Mouse (Mus musculus) limb, embryonic 10.5 days (tissue): ENCODE results near the gene Smpd3. TPM values are rescaled to one million over a fixed set of nuclear protein-coding genes. Genes with fewer than 3 reads are reported as not detected.

ENCODE experiments used
- DNase-seq: peaks from one replicate; pipeline ENCODE4 v3.0.0-alpha.2; 2017; ENCODE audit warnings: low spot score
- H3K27ac ChIP-seq: fragments of 300-500 bp; sonication (generic); 2 replicates; pipeline ENCODE4 v1.5.1; 2016; ENCODE audit warnings: mild to moderate bottlenecking
- H3K27me3 ChIP-seq: fragments of 300-500 bp; sonication (generic); 2 replicates; pipeline ENCODE4 v1.6.1; 2016; ENCODE audit warnings: low read depth, mild to moderate bottlenecking; ENCODE audit not compliant: poor library complexity, severe bottlenecking
- H3K36me3 ChIP-seq: fragments of 300-500 bp; sonication (generic); 2 replicates; pipeline ENCODE4 v1.6.1; 2016; ENCODE audit warnings: mild to moderate bottlenecking, moderate library complexity
- H3K4me1 ChIP-seq: fragments of 300-500 bp; sonication (generic); 2 replicates; pipeline ENCODE4 v1.6.1; 2016
- H3K4me3 ChIP-seq: fragments of 300-500 bp; sonication (generic); 2 replicates; pipeline ENCODE4 v1.5.1; 2016; ENCODE audit warnings: mild to moderate bottlenecking, moderate library complexity
- H3K9me3 ChIP-seq: fragments of 300-500 bp; sonication (generic); replicated peaks from 2 replicates; pipeline ENCODE4 v1.6.1; 2016; ENCODE audit warnings: mild to moderate bottlenecking
- WGBS: fragments of 180-500 bp; shearing (Covaris S2); methylation state at CpG from one replicate; pipeline ENCODE4 v1.1.7; 2016; 5-methylcytosine and 5-hydroxymethylcytosine counted together
- polyA plus RNA-seq: library from polyadenylated mRNA; unstranded; fragments of >200 nt; fragmentation: Nextera tagmentation; extraction: Ambion mirVana; gene quantifications from 2 replicates; pipeline ENCODE4 v1.2.1, GENCODE M21; 2016

Gene Smpd3
- polyA plus RNA-seq: 0.68 and 1.4 TPM in 2 replicates

DNA sequence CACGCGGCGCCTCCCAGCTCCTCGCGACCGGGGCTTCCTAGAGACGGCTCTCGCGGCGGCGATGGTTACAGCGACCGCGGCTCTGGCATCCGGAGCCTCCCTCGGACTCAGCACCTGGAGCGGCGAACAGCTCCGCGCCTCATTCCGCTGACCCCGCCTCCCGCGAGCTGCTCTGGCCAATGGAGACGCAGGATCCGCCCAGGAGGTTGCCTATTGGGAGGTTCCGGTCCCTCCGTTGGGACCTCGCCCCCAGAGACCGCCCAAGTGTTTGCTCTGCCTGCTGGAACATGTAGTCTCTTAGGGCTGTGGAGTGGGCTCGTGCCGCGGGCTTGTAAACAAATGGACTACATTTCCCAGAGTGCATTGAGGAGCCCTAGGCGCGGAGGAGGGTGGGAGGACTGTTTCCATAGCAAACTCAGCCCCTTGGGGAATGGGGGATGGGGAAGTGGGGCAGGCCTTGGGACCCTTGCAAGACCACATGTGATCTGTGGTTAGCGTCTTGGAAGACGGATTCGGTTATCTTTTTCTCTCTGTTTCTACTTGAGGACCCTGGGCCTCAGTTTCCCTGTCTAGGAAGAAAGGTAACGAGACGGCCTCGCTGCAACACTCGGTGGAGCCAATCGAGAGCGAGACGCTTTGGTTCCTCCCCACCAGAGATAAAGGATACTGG is at the start of gene Smpd3:
Smpd3 (minus strand) TSS at position 137 of the 670 bp plus-strand sequence.
- WGBS: under 1% methylated on average over 45 of the region's 45 CpGs
- no peaks in the 10 kb centered on the region for H3K36me3 ChIP-seq
- peak; percentile 99 for DNase-seq
- H3K27ac ChIP-seq: peak within 1 kb of the TSS; percentile 83
- H3K4me3 ChIP-seq: peak within 1 kb of the TSS; percentile 58
- peaks cover 21% of the 10 kb centered on the region for H3K4me1 ChIP-seq
- no peaks in the 10 kb centered on the region for H3K9me3 ChIP-seq
- peaks cover 35% of the 10 kb centered on the region for H3K27me3 ChIP-seq

DNA sequence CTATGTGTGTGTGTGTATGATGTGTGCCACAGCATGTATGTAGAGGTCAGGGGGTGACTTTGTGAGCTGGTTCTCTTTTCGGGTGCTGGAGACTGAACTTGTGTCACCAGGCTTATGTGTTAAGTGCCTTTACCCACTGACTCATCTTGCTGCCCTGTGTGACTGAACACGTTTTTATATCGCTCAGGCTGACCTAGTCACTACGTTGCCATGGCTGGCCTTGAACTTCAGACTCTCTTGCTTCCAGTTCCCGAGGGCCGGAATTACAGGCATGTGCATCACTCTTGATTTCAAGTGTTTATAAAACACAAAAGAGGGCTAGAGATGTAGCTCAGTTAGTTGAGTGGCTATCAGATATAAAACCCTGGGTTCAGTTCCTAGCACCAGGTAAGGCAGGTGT is 43.2 kb upstream of the Smpd3 start:
- WGBS: 90% methylated on average over 6 of the region's 6 CpGs
- Histone ChIP-seq H3K4me3 (no peak overlapping the region), H3K27me3 (no peaks in the 10 kb centered on the region), H3K4me1 (peaks cover 6% of the 10 kb centered on the region), H3K9me3 (no peaks in the 10 kb centered on the region), H3K36me3 (no peaks in the 10 kb centered on the region), H3K27ac (no peak overlapping the region)
- DNase-seq: no peak

DNA sequence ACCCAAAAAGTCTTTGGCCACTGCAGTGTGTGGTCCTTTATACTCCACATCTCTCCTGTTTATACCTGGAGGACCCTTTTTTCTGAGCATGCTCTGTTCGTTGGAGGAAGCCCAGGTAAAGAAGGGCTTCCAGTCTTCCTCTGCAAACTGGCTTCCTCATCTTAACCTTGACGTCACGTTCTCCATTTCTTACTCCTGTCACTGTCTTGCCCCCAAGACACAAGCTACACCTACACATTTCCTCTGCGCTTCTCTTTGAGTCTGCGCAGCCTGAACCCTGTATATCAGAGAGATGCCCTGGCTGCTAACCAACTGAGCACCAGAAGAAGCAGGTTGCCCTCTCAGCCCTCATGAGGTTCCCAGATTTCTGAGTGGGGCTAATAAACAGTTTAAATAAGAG is 41.6 kb upstream of the Smpd3 start:
- H3K36me3 ChIP-seq: no peaks in the 10 kb centered on the region
- no peaks in the 10 kb centered on the region for H3K9me3 ChIP-seq
- H3K27me3 ChIP-seq: no peaks in the 10 kb centered on the region
- H3K4me3 ChIP-seq: no peak overlapping the region
- H3K27ac ChIP-seq: no peak overlapping the region
- no peak for DNase-seq
- H3K4me1 ChIP-seq: peaks cover 6% of the 10 kb centered on the region
- WGBS: 88% methylated on average over 5 of the region's 5 CpGs

DNA sequence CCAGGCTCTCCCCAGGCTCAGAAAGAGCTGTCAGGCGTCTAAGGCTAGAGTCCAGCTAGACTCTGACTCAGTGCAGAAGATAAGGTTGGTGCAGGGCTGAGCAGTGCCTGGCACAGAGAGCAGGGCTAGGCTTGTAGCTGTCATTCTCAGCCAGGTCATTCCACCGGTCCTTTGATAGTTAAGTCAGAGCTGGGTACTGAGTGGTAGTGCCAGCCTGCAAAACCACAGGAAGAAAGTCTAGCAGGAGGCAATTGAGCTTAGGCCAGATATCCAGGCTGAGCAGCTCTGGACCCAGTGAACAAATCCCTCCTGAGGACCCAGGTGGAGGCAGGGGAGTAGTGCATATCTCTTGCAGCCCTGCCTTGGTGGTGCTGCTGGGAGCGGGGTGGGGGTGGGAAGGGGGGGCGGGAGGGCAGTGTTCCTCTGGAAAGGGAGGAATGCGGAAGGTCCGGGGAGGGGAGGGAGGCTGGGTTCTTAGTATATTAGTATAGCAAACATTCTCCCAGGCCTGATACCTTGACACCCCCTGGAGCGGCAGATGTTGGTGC is 40.8 kb upstream of the Smpd3 start:
- no peak for DNase-seq
- 69% methylated on average over 7 of the region's 7 CpGs for WGBS
- no peaks in the 10 kb centered on the region for H3K27me3 ChIP-seq
- no peaks in the 10 kb centered on the region for H3K36me3 ChIP-seq
- H3K4me1 ChIP-seq: peaks cover 6% of the 10 kb centered on the region
- no peak overlapping the region for H3K27ac ChIP-seq
- H3K9me3 ChIP-seq: no peaks in the 10 kb centered on the region
- H3K4me3 ChIP-seq: no peak overlapping the region

DNA sequence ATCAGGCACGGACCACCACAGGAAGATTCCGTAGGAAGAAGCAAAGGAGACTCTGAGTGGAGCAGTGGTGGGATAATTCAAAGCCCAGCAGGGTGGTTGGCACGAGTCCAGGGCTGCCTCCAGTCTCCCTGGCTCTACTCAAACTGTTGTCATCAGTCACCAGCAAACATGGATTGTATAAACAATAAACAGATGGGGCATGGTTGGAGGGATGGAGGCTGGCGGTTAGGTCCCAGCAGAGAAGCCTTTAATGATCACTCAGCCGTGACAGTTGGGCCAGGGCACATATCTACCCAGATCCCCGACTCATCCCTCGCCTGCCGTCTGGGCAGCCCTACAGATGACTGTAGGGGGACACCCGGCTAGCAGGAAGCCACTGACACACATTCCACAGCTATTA is 39.1 kb upstream of the Smpd3 start:
- no peaks in the 10 kb centered on the region for H3K4me1 ChIP-seq
- no peak overlapping the region for H3K27ac ChIP-seq
- 30% methylated on average over 9 of the region's 9 CpGs for WGBS
- H3K36me3 ChIP-seq: no peaks in the 10 kb centered on the region
- H3K4me3 ChIP-seq: no peak overlapping the region
- H3K27me3 ChIP-seq: no peaks in the 10 kb centered on the region
- DNase-seq: no peak
- H3K9me3 ChIP-seq: no peaks in the 10 kb centered on the region

DNA sequence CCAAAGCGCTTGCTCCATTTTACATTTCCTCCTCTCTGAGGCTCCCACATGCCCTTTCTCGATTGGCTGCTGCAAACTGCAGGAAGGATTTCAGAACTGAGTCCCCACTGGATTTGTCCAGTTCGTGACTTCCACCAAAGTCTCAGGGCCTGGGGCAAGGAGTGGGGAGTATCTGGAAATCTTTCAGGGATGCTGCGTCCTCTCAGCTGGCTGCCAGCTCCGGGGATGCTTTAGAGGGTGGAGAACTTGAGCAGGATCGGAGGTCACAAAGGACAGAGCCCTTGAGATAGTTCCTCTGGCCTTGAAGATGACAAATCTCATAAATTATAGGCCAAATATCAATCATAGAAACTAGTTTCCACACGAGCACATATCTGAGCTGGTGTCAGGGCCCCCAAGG is 38.2 kb upstream of the Smpd3 start:
- WGBS: 80% methylated on average over 7 of the region's 7 CpGs

DNA sequence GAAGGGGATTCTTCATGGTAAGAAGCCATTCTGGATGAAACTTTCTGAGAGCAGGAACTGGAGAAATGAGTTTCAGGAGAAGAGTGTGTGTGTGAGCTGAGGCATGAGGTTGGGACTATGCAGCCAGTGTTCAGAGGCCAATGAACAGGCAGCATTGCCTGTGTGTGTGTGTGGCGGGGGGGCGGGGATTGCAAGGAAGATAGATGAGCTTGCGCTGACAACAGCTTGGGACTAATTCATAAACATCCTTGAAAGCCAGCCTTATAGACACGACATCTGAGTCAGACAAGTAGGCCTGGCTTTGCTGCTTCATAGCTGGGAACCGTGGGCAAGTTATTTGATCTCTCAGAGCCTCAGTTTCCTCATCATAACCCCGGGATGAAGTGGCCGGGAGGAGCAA is 31.3 kb upstream of the Smpd3 start:
- no peak overlapping the region for H3K27ac ChIP-seq
- H3K27me3 ChIP-seq: no peaks in the 10 kb centered on the region
- H3K4me1 ChIP-seq: peaks cover 14% of the 10 kb centered on the region
- no peaks in the 10 kb centered on the region for H3K36me3 ChIP-seq
- no peaks in the 10 kb centered on the region for H3K9me3 ChIP-seq
- DNase-seq: no peak
- H3K4me3 ChIP-seq: no peak overlapping the region
- 89% methylated on average over 7 of the region's 7 CpGs for WGBS

More for the DNA sequence above, 38.2 kb upstream of the Smpd3 start:
- Histone ChIP-seq H3K36me3 (no peaks in the 10 kb centered on the region), H3K27me3 (no peaks in the 10 kb centered on the region), H3K9me3 (no peaks in the 10 kb centered on the region), H3K4me1 (no peaks in the 10 kb centered on the region), H3K4me3 (no peak overlapping the region), H3K27ac (no peak overlapping the region)
- DNase-seq: no peak

DNA sequence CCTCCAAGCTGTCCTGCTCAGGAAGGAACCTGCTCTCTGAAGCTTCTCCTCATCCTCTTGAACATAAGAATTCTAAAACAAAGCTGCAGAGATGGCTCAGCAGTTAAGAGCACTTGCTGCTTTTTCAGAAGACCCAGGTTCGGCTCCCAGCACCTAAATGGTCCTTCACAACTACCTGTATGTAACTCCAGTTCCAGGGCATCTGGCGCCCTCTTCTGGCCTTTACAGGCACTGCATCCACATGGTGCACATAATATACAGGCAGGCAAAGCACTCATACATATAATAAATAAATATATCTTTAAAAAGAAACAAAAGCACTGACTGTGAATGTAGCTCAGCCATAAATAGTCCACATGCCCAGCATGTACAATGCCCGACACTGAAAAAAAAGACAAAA is 30.7 kb upstream of the Smpd3 start:
- Histone ChIP-seq H3K36me3 (no peaks in the 10 kb centered on the region), H3K27ac (no peak overlapping the region), H3K4me1 (peaks cover 14% of the 10 kb centered on the region), H3K27me3 (no peaks in the 10 kb centered on the region), H3K9me3 (no peaks in the 10 kb centered on the region), H3K4me3 (no peak overlapping the region)
- DNase-seq: no peak
- 67% methylated on average over 3 of the region's 3 CpGs for WGBS

DNA sequence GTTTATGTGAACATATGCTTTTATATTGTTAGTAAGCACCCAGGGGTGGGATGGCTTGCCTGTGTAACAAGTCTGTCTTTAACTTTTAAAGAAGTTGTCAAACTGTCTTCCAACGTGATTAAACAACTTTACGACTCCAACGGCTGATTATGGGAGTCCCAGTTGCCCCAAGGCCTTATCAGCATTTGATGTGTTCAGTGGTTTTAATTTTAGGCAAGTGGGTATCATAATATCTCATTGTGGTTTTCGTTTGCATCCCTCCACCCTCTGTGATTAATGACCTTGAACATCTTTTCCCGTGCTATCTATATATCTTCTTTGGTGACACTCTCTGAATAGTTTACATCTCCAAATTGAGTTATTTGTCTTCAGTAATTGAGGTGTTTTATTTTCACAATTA is 27.0 kb upstream of the Smpd3 start:
- DNase-seq: no peak
- no peak overlapping the region for H3K4me3 ChIP-seq
- no peaks in the 10 kb centered on the region for H3K36me3 ChIP-seq
- no peak overlapping the region for H3K27ac ChIP-seq
- WGBS: 78% methylated on average over 5 of the region's 5 CpGs
- H3K4me1 ChIP-seq: peaks cover 18% of the 10 kb centered on the region
- H3K27me3 ChIP-seq: no peaks in the 10 kb centered on the region
- H3K9me3 ChIP-seq: no peaks in the 10 kb centered on the region

DNA sequence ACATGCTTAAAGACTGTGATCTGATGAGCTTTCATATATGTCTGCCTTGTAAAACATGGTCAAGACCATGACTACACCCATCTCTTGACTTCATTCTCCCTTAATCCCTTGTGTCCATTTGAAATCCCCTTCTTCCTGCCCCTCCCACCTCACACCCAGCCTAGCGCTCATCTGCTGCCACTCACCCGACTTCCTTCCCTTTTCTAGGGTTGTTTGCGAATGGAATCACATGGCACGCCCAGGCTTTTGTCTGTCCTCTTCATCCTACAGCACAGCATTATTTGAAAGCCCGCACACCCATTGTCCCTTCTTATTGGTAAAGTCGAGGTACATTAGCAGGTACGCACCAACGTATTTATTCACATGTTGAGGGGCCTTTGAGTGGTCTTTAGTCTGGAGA is 26.5 kb upstream of the Smpd3 start:
- peaks cover 18% of the 10 kb centered on the region for H3K4me1 ChIP-seq
- H3K36me3 ChIP-seq: no peaks in the 10 kb centered on the region
- no peak overlapping the region for H3K4me3 ChIP-seq
- WGBS: 82% methylated on average over 8 of the region's 8 CpGs
- no peaks in the 10 kb centered on the region for H3K9me3 ChIP-seq
- no peaks in the 10 kb centered on the region for H3K27me3 ChIP-seq
- DNase-seq: no peak
- no peak overlapping the region for H3K27ac ChIP-seq

DNA sequence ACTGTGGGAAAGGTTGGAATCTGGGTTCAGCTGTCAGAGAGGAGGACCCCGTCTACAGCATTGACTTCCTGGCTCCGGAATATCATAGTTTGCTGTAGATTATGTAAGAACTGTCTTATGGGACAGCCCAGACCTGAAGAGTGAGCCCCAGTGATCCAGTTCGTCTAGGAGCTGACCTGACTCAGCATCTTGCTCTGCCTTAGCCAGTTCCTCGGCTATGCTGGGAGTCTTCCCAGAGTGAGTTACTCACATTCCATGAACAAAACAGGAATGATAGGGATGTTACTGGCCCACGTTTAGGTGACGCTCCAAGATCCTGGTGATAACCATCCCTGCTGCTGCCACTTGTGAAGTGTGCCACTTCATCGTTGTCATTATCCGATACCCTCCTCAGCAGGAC is 25.5 kb upstream of the Smpd3 start:
- no peak for DNase-seq
- WGBS: 84% methylated on average over 8 of the region's 8 CpGs
- Histone ChIP-seq H3K36me3 (no peaks in the 10 kb centered on the region), H3K4me1 (peaks cover 18% of the 10 kb centered on the region), H3K9me3 (no peaks in the 10 kb centered on the region), H3K4me3 (no peak overlapping the region), H3K27me3 (no peaks in the 10 kb centered on the region), H3K27ac (no peak overlapping the region)

DNA sequence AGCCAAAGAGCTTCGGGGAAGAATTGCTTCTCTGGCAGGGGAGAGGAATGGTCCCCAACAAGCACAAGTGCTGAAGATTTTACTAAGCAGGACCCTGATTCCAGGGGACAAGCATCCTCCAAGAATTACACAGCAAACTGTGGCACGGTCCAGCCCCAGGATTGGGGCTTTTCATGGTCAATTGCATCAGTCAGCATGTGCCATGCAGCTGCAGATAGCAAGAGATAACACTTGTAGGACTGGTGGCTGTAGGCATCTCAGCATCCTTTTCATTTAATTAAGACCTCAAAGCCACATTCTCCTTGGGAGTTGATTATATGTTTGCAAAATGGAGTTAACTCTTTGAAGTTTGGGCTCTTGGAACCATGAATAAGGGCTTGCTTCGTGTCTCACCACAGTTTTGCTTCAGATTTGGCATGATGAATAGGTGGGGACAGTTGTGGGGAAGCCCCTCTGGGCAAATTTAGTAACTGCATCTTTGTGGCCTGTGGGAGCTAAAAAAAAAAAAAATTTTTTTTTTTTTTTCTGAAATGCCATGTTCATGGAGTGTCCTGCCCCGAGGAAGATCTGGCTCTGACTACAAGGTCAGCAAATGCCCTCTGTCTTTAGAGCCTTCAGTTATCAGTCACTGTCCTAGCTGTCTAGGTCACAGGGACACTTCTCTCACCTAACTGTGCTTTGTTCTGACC is 22.0 kb upstream of the Smpd3 start:
- no peaks in the 10 kb centered on the region for H3K9me3 ChIP-seq
- no peaks in the 10 kb centered on the region for H3K36me3 ChIP-seq
- no peak overlapping the region for H3K27ac ChIP-seq
- H3K4me3 ChIP-seq: no peak overlapping the region
- H3K27me3 ChIP-seq: no peaks in the 10 kb centered on the region
- no peak for DNase-seq
- 85% methylated on average over 4 of the region's 4 CpGs for WGBS
- H3K4me1 ChIP-seq: 0 out of 2 replicates have a peak, but pooled peaks cover 4% of the 10 kb centered on the region

DNA sequence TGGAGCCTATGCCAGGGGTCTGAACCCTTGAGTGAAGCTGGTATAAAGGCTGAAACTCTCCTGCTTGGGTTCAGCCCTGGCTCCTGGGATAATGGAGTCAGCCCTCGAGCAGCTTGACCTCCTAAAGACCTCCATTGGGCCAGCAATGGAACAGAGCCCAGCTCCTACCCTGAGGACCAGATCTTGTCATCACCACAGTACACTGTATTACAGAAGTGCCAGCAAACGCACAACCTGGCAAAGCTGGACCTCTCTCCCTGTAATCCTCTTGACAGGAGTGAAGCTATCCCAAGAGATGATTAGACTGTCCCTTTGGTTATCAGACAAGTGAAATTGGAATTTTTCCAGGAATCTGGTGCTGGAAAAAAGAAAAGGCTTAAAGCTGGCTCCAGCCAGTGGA is 13.3 kb upstream of the Smpd3 start:
- Histone ChIP-seq H3K9me3 (no peaks in the 10 kb centered on the region), H3K36me3 (no peaks in the 10 kb centered on the region), H3K27me3 (no peaks in the 10 kb centered on the region), H3K4me1 (no peaks in the 10 kb centered on the region), H3K4me3 (no peak overlapping the region), H3K27ac (no peak overlapping the region)
- WGBS: 79% methylated on average over 2 of the region's 2 CpGs
- no peak for DNase-seq
